Mouse (Mus musculus) limb, embryonic 14.5 days (tissue): ENCODE data around the gene Agk. TPM values are rescaled to one million over a fixed set of nuclear protein-coding genes. Genes with fewer than 3 reads are reported as not detected.

ENCODE experiments used
- ATAC-seq: fragments of 200-750 bp; cut with Nextera tagmentation; 2 replicates; pipeline ENCODE4 v1.8.0; 2017; ENCODE audit warnings: low read depth, moderate number of reproducible peaks, moderate TSS enrichment; ENCODE audit not compliant: low FRiP score
- DNase-seq: peaks from one replicate; pipeline ENCODE4 v3.0.0-alpha.2; 2015; ENCODE audit warnings: low spot score
- H3K27ac ChIP-seq: fragments of 300-500 bp; sonication (generic); replicated peaks from 2 replicates; pipeline ENCODE4 v1.5.1; 2014; ENCODE audit warnings: low read depth, mild to moderate bottlenecking, low read length, moderate library complexity, mixed read lengths
- H3K27me3 ChIP-seq: fragments of 300-500 bp; sonication (generic); 2 replicates; pipeline ENCODE4 v1.6.1; 2014; ENCODE audit warnings: low read length, mixed read lengths; ENCODE audit not compliant: control insufficient read depth, insufficient read depth
- H3K36me3 ChIP-seq: fragments of 300-500 bp; sonication (generic); 2 replicates; pipeline ENCODE4 v1.6.1; 2014; ENCODE audit warnings: mild to moderate bottlenecking, low read length, moderate library complexity, mixed read lengths; ENCODE audit not compliant: control insufficient read depth, insufficient read depth
- H3K4me1 ChIP-seq: fragments of 300-500 bp; sonication (generic); 2 replicates; pipeline ENCODE4 v1.6.1; 2014; ENCODE audit warnings: antibody characterized with exemption, low read length, mixed read lengths; ENCODE audit not compliant: control insufficient read depth, insufficient read depth
- H3K4me2 ChIP-seq: fragments of 300-500 bp; sonication (generic); replicated peaks from 2 replicates; pipeline ENCODE4 v1.6.1; 2014; ENCODE audit warnings: low read depth, mild to moderate bottlenecking, low read length, moderate library complexity; ENCODE audit not compliant: severe bottlenecking
- H3K4me3 ChIP-seq: fragments of 300-500 bp; sonication (generic); replicated peaks from 2 replicates; pipeline ENCODE4 v1.5.1; 2014; ENCODE audit warnings: low read length
- H3K9ac ChIP-seq: fragments of 300-500 bp; sonication (generic); 2 replicates; pipeline ENCODE4 v1.6.1; 2014; ENCODE audit warnings: mild to moderate bottlenecking, low read depth, low read length, moderate library complexity; ENCODE audit not compliant: severe bottlenecking
- H3K9me3 ChIP-seq: fragments of 300-500 bp; sonication (generic); 2 replicates; pipeline ENCODE4 v1.6.1; 2016; ENCODE audit warnings: low read length; ENCODE audit not compliant: control insufficient read depth
- POLR2A ChIP-seq: fragments of 200-500 bp; IDR thresholded peaks from 2 replicates; pipeline ENCODE4 v1.8.0; 2012; ENCODE audit warnings: inconsistent platforms, mild to moderate bottlenecking, moderate library complexity, borderline replicate concordance; ENCODE audit not compliant: insufficient read depth, insufficient read length; ENCODE audit errors: extremely low read depth
- WGBS: fragments of 180-500 bp; shearing (Covaris S2); extraction: QIAGEN DNeasy Blood & Tissue Kit; methylation state at CpG from one replicate; pipeline ENCODE4 v1.1.7; 2014; 5-methylcytosine and 5-hydroxymethylcytosine counted together
- polyA plus RNA-seq, 2 experiments: library from polyadenylated mRNA; depleted of rRNA in 1 of 2; stranded (reverse) in 1 of 2; unstranded in 1 of 2; fragments of >200 nt; fragmentation: Nextera tagmentation in 1 of 2; extraction: Ambion mirVana in 1 of 2; gene quantifications; 2 replicates each; pipeline versions ENCODE4 v1.2.1 to v1.2.3; 2012 to 2014

Gene Agk
- polyA plus RNA-seq, 2 experiments, result 32.1 to 43.5 TPM

- DNase-seq, result no peak
- no peak overlapping the region for H3K4me2 ChIP-seq
- H3K27me3 ChIP-seq, result no peaks in the 10 kb centered on the region; the same call in 1 of the 2 replicates
- 73% methylated on average over 4 of the region's 4 CpGs for WGBS
- H3K4me3 ChIP-seq, result no peak overlapping the region
- H3K36me3 ChIP-seq, result no peaks in the 10 kb centered on the region
- no peak overlapping the region for H3K9ac ChIP-seq
- H3K9me3 ChIP-seq, result no peaks in the 10 kb centered on the region
- no peak for TF ChIP-seq POLR2A
- peaks cover 14% of the 10 kb centered on the region; the same call in 1 of the 2 replicates for H3K4me1 ChIP-seq
- no peak overlapping the region for H3K27ac ChIP-seq
- ATAC-seq, result no peak
These were observed 106.4 kb downstream of the Agk start for GRCm38 (mm10) chr6:40431356-40431755.

GRCm38 (mm10) chr6:40431812-40432211 lies 106.8 kb downstream of the Agk start:
- H3K4me2 ChIP-seq, result no peak overlapping the region
- DNase-seq, result no peak
- TF ChIP-seq POLR2A, result no peak
- no peak overlapping the region for H3K4me3 ChIP-seq
- H3K9ac ChIP-seq, result no peak overlapping the region
- no peak for ATAC-seq
- H3K4me1 ChIP-seq, result peaks cover 15% of the 10 kb centered on the region; the same call in 1 of the 2 replicates
- H3K27me3 ChIP-seq, result no peaks in the 10 kb centered on the region; the same call in 1 of the 2 replicates
- H3K27ac ChIP-seq, result no peak overlapping the region
- no peaks in the 10 kb centered on the region for H3K9me3 ChIP-seq
- no peaks in the 10 kb centered on the region for H3K36me3 ChIP-seq

- no peak for ATAC-seq
- Histone ChIP-seq H3K9me3 (no peaks in the 10 kb centered on the region), H3K4me3 (no peak overlapping the region), H3K4me2 (no peak overlapping the region), H3K9ac (no peak overlapping the region), H3K4me1 (peaks cover 15% of the 10 kb centered on the region; the same call in 1 of the 2 replicates), H3K27ac (no peak overlapping the region), H3K36me3 (no peaks in the 10 kb centered on the region), H3K27me3 (no peaks in the 10 kb centered on the region; the same call in 1 of the 2 replicates)
- no peak for DNase-seq
- 84% methylated on average over 17 of the region's 17 CpGs for WGBS
- TF ChIP-seq POLR2A, result no peak
These were observed 107.6 kb downstream of the Agk start for GRCm38 (mm10) chr6:40432346-40433275.

- ATAC-seq (no peak), DNase-seq (no peak)
- 15% methylated on average over 7 of the region's 7 CpGs for WGBS
- no peak overlapping the region for H3K27ac ChIP-seq
- no peaks in the 10 kb centered on the region for H3K36me3 ChIP-seq
- peaks cover 3% of the 10 kb centered on the region; the same call in 1 of the 2 replicates for H3K27me3 ChIP-seq
- peaks cover 15% of the 10 kb centered on the region; the same call in 1 of the 2 replicates for H3K4me1 ChIP-seq
- H3K9me3 ChIP-seq, result no peaks in the 10 kb centered on the region
- peak overlapping the region; percentile 75 for H3K9ac ChIP-seq
- peak overlapping the region; percentile 85 for H3K4me3 ChIP-seq
- TF ChIP-seq POLR2A, result no peak
- peak overlapping the region; percentile 86 for H3K4me2 ChIP-seq
These were observed 109.7 kb downstream of the Agk start for GRCm38 (mm10) chr6:40434697-40435096.

DNA sequence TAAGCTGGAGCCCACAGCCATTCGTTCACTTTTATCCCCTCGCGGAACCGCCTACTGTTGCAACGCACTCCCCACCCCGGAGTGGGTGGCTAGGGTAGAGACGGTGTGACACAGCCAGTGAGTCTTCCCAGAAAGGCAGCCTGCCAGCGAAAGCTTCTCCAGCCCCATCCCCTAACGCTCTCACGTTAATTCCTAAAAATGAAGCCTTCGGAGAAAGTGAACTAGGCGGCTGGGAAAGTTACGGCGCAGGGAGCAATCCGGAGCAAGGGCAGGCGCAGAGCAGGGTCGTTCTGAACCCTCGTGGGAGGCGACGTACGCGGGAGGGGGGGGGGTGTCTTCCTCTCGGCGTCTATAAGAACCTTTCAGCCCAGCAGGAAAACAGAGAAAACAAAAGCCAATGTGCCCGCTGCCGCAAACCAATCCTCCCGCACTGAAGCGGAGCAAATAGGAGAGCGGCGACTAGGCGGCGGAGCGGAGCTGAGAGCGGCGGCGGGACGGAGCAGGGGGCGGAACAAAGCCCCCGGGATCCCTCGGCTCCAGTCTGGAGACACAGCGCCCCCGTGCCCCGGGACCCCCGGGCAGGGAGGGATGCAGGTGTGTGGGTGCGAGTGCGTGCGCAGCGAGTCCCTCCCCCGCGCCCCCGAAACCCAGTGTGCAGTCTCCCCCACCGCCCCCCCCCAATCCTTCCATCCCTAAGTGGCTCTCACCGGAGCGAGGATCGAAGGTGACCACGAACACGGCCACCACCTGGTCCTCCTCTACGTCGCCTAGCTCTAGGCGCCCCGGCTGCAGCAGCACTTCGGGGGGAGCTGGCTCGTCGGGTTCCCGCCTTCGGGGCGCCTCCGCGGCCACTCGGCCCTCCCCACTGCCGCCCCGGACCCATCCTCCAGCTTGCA lies 110.4 kb downstream of the Agk start:
- Histone ChIP-seq H3K27me3 (peaks cover 3% of the 10 kb centered on the region; the same call in 1 of the 2 replicates), H3K9ac (peak overlapping the region; percentile 75), H3K4me1 (peaks cover 15% of the 10 kb centered on the region; the same call in 1 of the 2 replicates), H3K36me3 (no peaks in the 10 kb centered on the region), H3K4me3 (peak overlapping the region; percentile 85), H3K4me2 (peak overlapping the region; percentile 86), H3K9me3 (no peaks in the 10 kb centered on the region), H3K27ac (peak overlapping the region; percentile 61; the same call in 1 of the 2 replicates)
- under 1% methylated on average over 41 of the region's 72 CpGs for WGBS
- no peak for TF ChIP-seq POLR2A
- peak; percentile 68 for ATAC-seq
- peak; percentile 45 for DNase-seq
